Mouse (Mus musculus) bone marrow macrophage, adult 2 months (primary cell): ENCODE data around the gene 4930550L24Rik. TPM values are rescaled to one million over a fixed set of nuclear protein-coding genes. Genes with fewer than 3 reads are reported as not detected.

Experiments
- H3K27ac ChIP-seq: 2 replicates; pipeline ENCODE4 v1.5.1; 2012; ENCODE audit warnings: low read depth, low read length; ENCODE audit not compliant: insufficient read depth
- H3K4me1 ChIP-seq: 2 replicates; pipeline ENCODE4 v1.6.1; 2012; ENCODE audit warnings: low read length; ENCODE audit not compliant: control insufficient read depth, insufficient read depth
- H3K4me3 ChIP-seq: 2 replicates; pipeline ENCODE4 v1.5.1; 2012; ENCODE audit warnings: mild to moderate bottlenecking, low read length, moderate library complexity; ENCODE audit not compliant: insufficient read depth
- CTCF ChIP-seq: IDR thresholded peaks from 2 replicates; pipeline ENCODE4 v1.5.1; 2012; ENCODE audit warnings: low read depth, mild to moderate bottlenecking, low read length, moderate library complexity
- POLR2A ChIP-seq: IDR thresholded peaks from 2 replicates; pipeline ENCODE4 v1.6.1; 2012; ENCODE audit warnings: mild to moderate bottlenecking, low read depth, low read length, borderline replicate concordance
- polyA plus RNA-seq: library from polyadenylated mRNA; stranded (reverse); fragments of >200 nt; gene quantifications from 2 replicates; pipeline ENCODE4 v1.2.4, GENCODE M21; 2012; ENCODE audit not compliant: missing spikeins, insufficient read depth, insufficient read length

4930550L24Rik gene
- polyA plus RNA-seq = not detected in 2 replicates

GRCm38 (mm10) chrX:58909060-58909459, at the start of gene 4930550L24Rik:
Gene 4930550L24Rik (plus strand): TSS chrX:58909360.
- H3K27ac ChIP-seq = no peak within 1 kb of the TSS
- H3K4me1 ChIP-seq = no peaks in the 10 kb centered on the region
- H3K4me3 ChIP-seq = no peak within 1 kb of the TSS
- TF ChIP-seq CTCF (no peak), POLR2A (no peak)

- TF ChIP-seq POLR2A (no peak), CTCF (no peak)
- Histone ChIP-seq H3K4me1 (no peaks in the 10 kb centered on the region), H3K27ac (no peak overlapping the region), H3K4me3 (no peak overlapping the region)
Observed at GRCm38 (mm10) chrX:58900753-58901152, 8.4 kb upstream of the 4930550L24Rik start.

- Histone ChIP-seq H3K4me3 (no peak overlapping the region), H3K4me1 (no peaks in the 10 kb centered on the region)
Observed at GRCm38 (mm10) chrX:58967969-58968368, 58.8 kb downstream of the 4930550L24Rik start.

More at GRCm38 (mm10) chrX:58967969-58968368, 58.8 kb downstream of the 4930550L24Rik start:
- H3K27ac ChIP-seq = no peak overlapping the region
- TF ChIP-seq POLR2A (no peak), CTCF (no peak)
